Mouse (Mus musculus): ENCODE measurements around the gene Ube2cbp. TPM values are rescaled to one million over a fixed set of nuclear protein-coding genes. Genes with fewer than 3 reads are reported as not detected.
A peak's percentile ranks its signal among the peaks of the same experiment; 100 is the strongest.

Gene Ube2cbp
- polyA plus RNA-seq, 1 experiment from 2014 or later: 4.8 TPM

- ATAC-seq (ENCODE audit: insufficient read depth, low FRiP score, low read depth): no peak
- no peak overlapping the region for H3K27ac ChIP-seq
- no peaks in the 10 kb centered on the region for H3K9me3 ChIP-seq
- no peak overlapping the region for H3K9ac ChIP-seq
- H3K4me1 ChIP-seq: no peaks in the 10 kb centered on the region
- 72% methylated on average over 6 of the region's 6 CpGs for WGBS
- no peak overlapping the region for H3K4me2 ChIP-seq
- no peak overlapping the region for H3K4me3 ChIP-seq (replicated peaks)
- H3K27me3 ChIP-seq (replicated peaks): no peaks in the 10 kb centered on the region
- H3K36me3 ChIP-seq: no peaks in the 10 kb centered on the region
These were observed 45.4 kb downstream of the Ube2cbp start for GRCm38 (mm10) chr9:86419366-86419765.

- ATAC-seq (ENCODE audit: insufficient read depth, low FRiP score, low read depth): no peak
- H3K4me1 ChIP-seq: no peaks in the 10 kb centered on the region
- no peak overlapping the region for H3K4me2 ChIP-seq
- H3K9ac ChIP-seq: no peak overlapping the region
- H3K36me3 ChIP-seq: no peaks in the 10 kb centered on the region
- no peak overlapping the region for H3K4me3 ChIP-seq (replicated peaks)
- no peaks in the 10 kb centered on the region for H3K27me3 ChIP-seq (replicated peaks)
- 94% methylated on average over 1 of the region's 1 CpGs for WGBS
- H3K9me3 ChIP-seq: no peaks in the 10 kb centered on the region
- H3K27ac ChIP-seq: no peak overlapping the region
These were observed 46.8 kb downstream of the Ube2cbp start for GRCm38 (mm10) chr9:86417971-86418370.

DNA sequence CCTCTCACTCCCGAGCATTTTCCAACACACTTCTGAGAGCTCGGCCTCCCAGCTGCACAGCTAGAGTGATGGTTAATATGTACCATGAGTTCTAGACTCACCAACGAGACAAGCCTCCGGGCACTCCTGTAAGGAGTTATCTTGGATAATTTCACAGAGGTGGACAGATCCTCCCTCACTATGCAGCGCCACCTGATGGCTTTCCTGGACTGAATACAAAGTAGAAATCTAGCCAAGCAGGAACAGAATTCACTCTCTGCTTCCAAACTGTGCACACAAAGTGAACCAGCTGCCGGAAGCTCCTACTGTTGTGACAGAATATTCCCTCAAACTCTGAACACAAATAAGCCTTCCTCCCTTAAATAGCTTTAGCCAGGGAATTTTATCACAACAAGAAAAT is 69.0 kb downstream of the Ube2cbp start:
- no peak for ATAC-seq (ENCODE audit: insufficient read depth, low FRiP score, low read depth)
- 72% methylated on average over 6 of the region's 6 CpGs for WGBS

DNA sequence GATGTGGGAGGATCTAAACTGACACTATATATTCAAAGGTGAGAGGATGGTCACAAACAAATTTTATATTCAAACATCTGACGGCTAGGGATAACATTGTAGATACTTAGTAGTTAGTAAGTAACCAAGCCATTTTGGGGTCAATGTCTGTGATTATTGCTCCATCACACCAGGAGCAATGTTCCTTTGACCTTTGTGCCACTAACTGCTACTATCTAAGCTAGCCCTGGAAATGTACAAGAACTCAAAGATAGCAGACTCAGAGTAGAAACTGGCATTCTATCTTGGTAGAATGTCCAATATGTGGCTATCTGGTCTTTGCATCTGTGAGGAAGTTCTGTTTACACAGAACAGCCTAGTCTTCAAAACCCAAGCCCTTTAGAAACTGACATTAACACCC is 69.7 kb downstream of the Ube2cbp start:
- Histone ChIP-seq H3K9me3 (no peaks in the 10 kb centered on the region), H3K36me3 (no peaks in the 10 kb centered on the region), H3K4me3 (replicated peaks) (no peak overlapping the region), H3K9ac (no peak overlapping the region), H3K27ac (no peak overlapping the region), H3K27me3 (replicated peaks) (no peaks in the 10 kb centered on the region), H3K4me1 (peaks cover 8% of the 10 kb centered on the region; the same call in 1 of the 2 replicates), H3K4me2 (no peak overlapping the region)
- 75% methylated on average over 1 of the region's 1 CpGs for WGBS
- ATAC-seq (ENCODE audit: insufficient read depth, low FRiP score, low read depth): no peak

More for the DNA sequence above, 69.0 kb downstream of the Ube2cbp start:
- Histone ChIP-seq H3K4me1 (peaks cover 8% of the 10 kb centered on the region; the same call in 1 of the 2 replicates), H3K9me3 (no peaks in the 10 kb centered on the region), H3K9ac (no peak overlapping the region), H3K27me3 (replicated peaks) (no peaks in the 10 kb centered on the region), H3K4me3 (replicated peaks) (no peak overlapping the region), H3K36me3 (no peaks in the 10 kb centered on the region), H3K4me2 (no peak overlapping the region), H3K27ac (no peak overlapping the region)

DNA sequence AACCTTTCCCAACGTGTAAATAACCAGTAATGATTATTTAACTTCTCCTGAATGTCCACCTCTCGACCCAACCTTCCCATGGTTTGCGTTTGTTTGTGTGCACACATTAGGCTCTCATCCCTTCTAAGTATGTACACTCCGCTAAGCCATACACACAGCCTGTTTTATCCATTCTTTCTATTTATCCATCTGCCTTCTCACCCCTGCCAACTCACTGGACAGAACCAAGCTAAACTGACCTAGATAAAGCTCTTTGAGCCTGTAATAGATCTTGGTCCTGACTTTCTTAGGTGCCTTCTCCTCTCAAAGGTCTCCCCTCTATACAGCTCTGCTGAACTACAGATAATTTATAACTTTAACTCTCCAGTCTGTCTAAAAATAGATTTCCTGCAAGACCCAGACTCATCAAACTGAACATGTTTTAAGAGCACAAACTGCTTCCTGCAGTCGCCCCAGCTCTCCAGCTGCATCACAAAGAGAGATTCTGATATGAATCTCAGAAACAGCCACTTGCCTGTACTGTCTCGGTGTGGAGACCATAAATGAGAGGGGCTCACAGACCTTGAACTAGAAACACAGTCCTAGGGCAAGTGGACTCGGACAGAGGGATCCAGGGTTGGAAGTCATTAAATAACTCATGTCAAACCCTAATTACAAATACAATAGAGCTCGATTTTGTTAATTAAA is 71.0 kb downstream of the Ube2cbp start:
- ATAC-seq (ENCODE audit: insufficient read depth, low FRiP score, low read depth): no peak
- 34% methylated on average over 8 of the region's 8 CpGs for WGBS

GRCm38 (mm10) chr9:86391467-86391866 is 73.3 kb downstream of the Ube2cbp start:
- no peak overlapping the region for H3K9ac ChIP-seq
- H3K27ac ChIP-seq: no peak overlapping the region
- H3K36me3 ChIP-seq: no peaks in the 10 kb centered on the region
- H3K9me3 ChIP-seq: no peaks in the 10 kb centered on the region
- ATAC-seq (ENCODE audit: insufficient read depth, low FRiP score, low read depth): no peak
- peaks cover 8% of the 10 kb centered on the region; the same call in 1 of the 2 replicates for H3K4me1 ChIP-seq
- H3K4me3 ChIP-seq (replicated peaks): no peak overlapping the region
- no peak overlapping the region for H3K4me2 ChIP-seq
- H3K27me3 ChIP-seq (replicated peaks): no peaks in the 10 kb centered on the region

More for the DNA sequence above, 71.0 kb downstream of the Ube2cbp start:
- H3K9me3 ChIP-seq: no peaks in the 10 kb centered on the region
- H3K27ac ChIP-seq: no peak overlapping the region
- no peaks in the 10 kb centered on the region for H3K36me3 ChIP-seq
- no peak overlapping the region for H3K4me2 ChIP-seq
- H3K9ac ChIP-seq: no peak overlapping the region
- no peak overlapping the region for H3K4me3 ChIP-seq (replicated peaks)
- peaks cover 8% of the 10 kb centered on the region; the same call in 1 of the 2 replicates for H3K4me1 ChIP-seq
- H3K27me3 ChIP-seq (replicated peaks): no peaks in the 10 kb centered on the region

DNA sequence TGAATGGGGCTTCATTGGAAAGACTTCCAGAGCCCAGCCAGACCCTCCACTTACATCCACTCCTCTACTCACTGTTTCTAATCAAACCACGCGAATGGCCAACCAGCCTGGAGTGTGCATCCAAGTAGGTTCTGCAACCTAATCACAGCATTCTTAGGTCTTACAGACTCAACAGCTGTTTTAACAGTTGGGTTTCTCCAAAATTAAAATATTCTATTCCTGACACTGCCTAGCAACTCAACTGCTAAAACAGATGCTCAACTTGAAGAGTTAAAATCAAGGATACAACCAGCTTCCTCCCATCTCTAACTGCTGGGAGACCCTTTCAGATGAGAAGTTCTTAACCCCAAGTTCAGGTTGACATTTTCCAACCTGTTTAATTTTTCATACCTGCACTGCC is 74.0 kb downstream of the Ube2cbp start:
- Histone ChIP-seq H3K36me3 (no peaks in the 10 kb centered on the region), H3K4me2 (no peak overlapping the region), H3K4me1 (peaks cover 8% of the 10 kb centered on the region; the same call in 1 of the 2 replicates), H3K27ac (no peak overlapping the region), H3K9me3 (no peaks in the 10 kb centered on the region), H3K4me3 (replicated peaks) (no peak overlapping the region), H3K27me3 (replicated peaks) (no peaks in the 10 kb centered on the region), H3K9ac (no peak overlapping the region)
- WGBS: 84% methylated on average over 2 of the region's 2 CpGs
- no peak for ATAC-seq (ENCODE audit: insufficient read depth, low FRiP score, low read depth)

DNA sequence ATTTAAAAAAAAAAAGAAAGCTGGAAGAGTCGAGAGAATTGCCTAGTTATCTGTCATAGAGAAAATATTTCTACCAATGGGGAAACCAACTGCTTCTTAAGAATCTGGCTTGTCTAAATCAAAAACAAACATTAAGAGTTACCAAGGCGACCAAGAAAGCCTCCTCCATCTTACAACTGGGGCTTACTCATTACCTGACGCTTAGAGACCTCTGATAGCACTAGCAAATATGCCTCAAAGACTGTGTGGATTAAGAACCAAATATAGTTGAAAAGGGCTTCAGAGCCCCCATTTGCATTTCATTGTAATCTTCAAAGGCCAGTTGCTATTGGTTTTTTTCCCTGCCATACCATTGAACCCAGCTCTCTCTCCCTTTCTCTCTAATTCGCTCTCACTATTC is 76.2 kb downstream of the Ube2cbp start:
- Histone ChIP-seq H3K4me2 (no peak overlapping the region), H3K4me3 (replicated peaks) (no peak overlapping the region), H3K4me1 (peaks cover 1% of the 10 kb centered on the region; the same call in 1 of the 2 replicates), H3K27ac (no peak overlapping the region), H3K27me3 (replicated peaks) (no peaks in the 10 kb centered on the region), H3K9ac (no peak overlapping the region), H3K36me3 (no peaks in the 10 kb centered on the region), H3K9me3 (no peaks in the 10 kb centered on the region)
- ATAC-seq (ENCODE audit: insufficient read depth, low FRiP score, low read depth): no peak
- WGBS: 46% methylated on average over 4 of the region's 4 CpGs

DNA sequence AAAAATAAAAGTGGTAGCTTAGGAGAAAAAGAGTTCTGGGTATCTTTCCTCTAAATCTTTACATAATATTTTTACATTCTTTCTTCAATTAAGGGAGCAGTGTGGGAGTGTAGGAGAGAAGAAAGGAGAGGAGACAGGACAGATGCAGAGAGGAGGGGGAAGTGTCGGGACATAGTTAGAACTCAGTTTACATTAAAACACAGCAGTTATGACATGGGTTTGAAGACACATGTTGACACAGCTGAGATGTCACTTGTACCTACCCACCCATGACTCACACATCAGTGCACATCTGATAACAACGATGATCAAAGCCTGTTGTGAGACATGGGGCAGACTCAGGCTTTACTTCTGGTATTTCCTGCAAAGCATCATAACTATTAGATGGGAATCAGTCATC is 87.8 kb downstream of the Ube2cbp start:
- Histone ChIP-seq H3K27me3 (replicated peaks) (no peaks in the 10 kb centered on the region), H3K27ac (no peak overlapping the region), H3K9ac (no peak overlapping the region), H3K36me3 (no peaks in the 10 kb centered on the region), H3K4me2 (no peak overlapping the region), H3K4me1 (no peaks in the 10 kb centered on the region), H3K4me3 (replicated peaks) (no peak overlapping the region), H3K9me3 (no peaks in the 10 kb centered on the region)
- ATAC-seq (ENCODE audit: insufficient read depth, low FRiP score, low read depth): no peak
- 52% methylated on average over 2 of the region's 2 CpGs for WGBS

- H3K27ac ChIP-seq: no peak overlapping the region
- H3K9ac ChIP-seq: no peak overlapping the region
- no peaks in the 10 kb centered on the region for H3K4me1 ChIP-seq
- WGBS: 70% methylated on average over 12 of the region's 12 CpGs
- H3K4me2 ChIP-seq: no peak overlapping the region
- ATAC-seq (ENCODE audit: insufficient read depth, low FRiP score, low read depth): no peak
- no peak overlapping the region for H3K4me3 ChIP-seq (replicated peaks)
- H3K27me3 ChIP-seq (replicated peaks): no peaks in the 10 kb centered on the region
- no peaks in the 10 kb centered on the region for H3K36me3 ChIP-seq
- no peaks in the 10 kb centered on the region for H3K9me3 ChIP-seq
These were observed 91.8 kb downstream of the Ube2cbp start for GRCm38 (mm10) chr9:86372783-86373567.

DNA sequence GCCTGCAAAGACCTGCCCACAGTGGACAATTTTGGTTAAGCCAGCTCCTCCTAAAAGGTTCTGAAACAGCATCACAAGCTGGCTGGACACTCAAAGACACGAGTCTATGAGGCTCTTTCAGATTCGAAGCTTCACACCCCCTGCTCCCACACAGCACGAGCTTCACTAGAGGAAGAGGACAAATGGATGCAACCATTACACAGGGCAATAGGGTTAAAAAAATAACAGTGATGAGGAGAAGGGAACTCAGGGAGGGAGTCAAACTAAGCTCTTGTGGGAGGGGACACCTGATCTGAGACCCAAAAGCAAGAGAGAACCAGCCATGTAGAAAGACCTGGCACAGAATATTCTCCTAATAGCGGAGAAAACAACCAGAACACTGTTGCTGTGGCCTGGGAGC is 95.5 kb downstream of the Ube2cbp start:
- H3K27ac ChIP-seq: no peak overlapping the region
- no peaks in the 10 kb centered on the region for H3K27me3 ChIP-seq (replicated peaks)
- WGBS: 76% methylated on average over 4 of the region's 4 CpGs
- no peak overlapping the region for H3K4me3 ChIP-seq (replicated peaks)
- H3K36me3 ChIP-seq: no peaks in the 10 kb centered on the region
- H3K4me2 ChIP-seq: no peak overlapping the region
- no peak for ATAC-seq (ENCODE audit: insufficient read depth, low FRiP score, low read depth)
- H3K4me1 ChIP-seq: no peaks in the 10 kb centered on the region
- no peaks in the 10 kb centered on the region for H3K9me3 ChIP-seq
- no peak overlapping the region for H3K9ac ChIP-seq

GRCm38 (mm10) chr9:86360536-86360935 is 104.2 kb downstream of the Ube2cbp start:
- WGBS: 57% methylated on average over 9 of the region's 9 CpGs
- Histone ChIP-seq H3K27me3 (replicated peaks) (no peaks in the 10 kb centered on the region), H3K4me3 (replicated peaks) (no peak overlapping the region), H3K4me1 (no peaks in the 10 kb centered on the region), H3K9ac (no peak overlapping the region), H3K4me2 (no peak overlapping the region), H3K36me3 (no peaks in the 10 kb centered on the region), H3K27ac (no peak overlapping the region), H3K9me3 (no peaks in the 10 kb centered on the region)
- peak; percentile 60; the same call in 1 of the 2 replicates for ATAC-seq (ENCODE audit: insufficient read depth, low FRiP score, low read depth)
